Mouse (Mus musculus) cerebellum, adult 2 months (tissue): ENCODE data around the gene Natd1.

Experiments
- CTCF ChIP-seq: fragments of 200-500 bp; IDR thresholded peaks from 2 replicates; pipeline ENCODE4 v1.5.1; 2011; ENCODE audit warnings: low read depth, mild to moderate bottlenecking, control low read depth, low read length, moderate library complexity, borderline replicate concordance; ENCODE audit not compliant: insufficient read depth
- POLR2A ChIP-seq: fragments of 200-500 bp; IDR thresholded peaks from 2 replicates; pipeline ENCODE4 v1.6.1; 2011; ENCODE audit warnings: low read length, control low read depth, borderline replicate concordance; ENCODE audit not compliant: insufficient read depth

- TF ChIP-seq POLR2A, result no peak
- TF ChIP-seq CTCF, result no peak
These were observed 47.1 kb downstream of the Natd1 start for GRCm38 (mm10) chr11:60867456-60867855.
